Mouse (Mus musculus): ENCODE measurements at regions not wholly inside any gene's neighbourhood (a gene's known extent, or its start where the extent isn't known, plus 50 kb on each side); places are given as distances from the start of the nearest gene placed in this dataset.

- Histone ChIP-seq H3K27ac (ENCODE audit: control insufficient read depth, low read depth, low read length) (no peak overlapping the region), H3K27me3 (ENCODE audit: control insufficient read depth in 1 of 2, insufficient read depth in 2 of 2, low read length in 2 of 2) (no peaks in the 10 kb centered on the region), H3K4me3 (ENCODE audit: control insufficient read depth in 1 of 2, insufficient read depth in 1 of 2, low read depth in 2 of 2, low read length in 2 of 2) (no peak overlapping the region), H3K36me3 (ENCODE audit: control insufficient read depth in 1 of 2, insufficient read depth in 2 of 2, low read length in 2 of 2) (no peaks in the 10 kb centered on the region), H3K9ac (ENCODE audit: control insufficient read depth, low read depth, low read length, poor library complexity, severe bottlenecking) (no peak overlapping the region), H3K9me3 (replicated peaks; ENCODE audit: insufficient read depth, low read length) (no peaks in the 10 kb centered on the region), H3K79me2 (ENCODE audit: control insufficient read depth, insufficient read depth, low read length, poor library complexity) (no peaks in the 10 kb centered on the region), H3K4me1 (ENCODE audit: control insufficient read depth in 1 of 2, insufficient read depth in 2 of 2, low read length in 2 of 2) (no peaks in the 10 kb centered on the region)
- no peak for DNase-seq (ENCODE audit: low read depth, low spot score)
- no peak for TF ChIP-seq POLR2AphosphoS5 (IDR thresholded peaks at IDR 0.05; ENCODE audit: borderline replicate concordance, low read depth, low read length)
- no peak for TF ChIP-seq USF2 (IDR thresholded peaks at IDR 0.05; ENCODE audit: borderline replicate concordance in 1 of 2, insufficient read depth in 1 of 2, low read depth in 1 of 2, low read length in 2 of 2)
- TF ChIP-seq ZMIZ1 (IDR thresholded peaks at IDR 0.05; ENCODE audit: low read depth, low read length), result no peak
- no peak for TF ChIP-seq RAD21 (IDR thresholded peaks at IDR 0.05; ENCODE audit: low read depth, low read length)
- no peak for TF ChIP-seq CHD2 (IDR thresholded peaks at IDR 0.05; ENCODE audit: low read length)
- no peak for TF ChIP-seq JUND (IDR thresholded peaks at IDR 0.05; ENCODE audit: low read depth, low read length)
- TF ChIP-seq MYB (IDR thresholded peaks at IDR 0.05; ENCODE audit: low read depth, low read length), result no peak
- no peak for TF ChIP-seq USF1 (IDR thresholded peaks at IDR 0.05; ENCODE audit: low read depth, low read length)
- TF ChIP-seq NRF1 (IDR thresholded peaks at IDR 0.05; ENCODE audit: insufficient read depth, low read depth, low read length, poor library complexity, severe bottlenecking), result no peak
- no peak for TF ChIP-seq EP300 (IDR thresholded peaks at IDR 0.05; ENCODE audit: low read depth in 1 of 2, low read length in 2 of 2)
- TF ChIP-seq RCOR1 (IDR thresholded peaks at IDR 0.05; ENCODE audit: low read depth, low read length), result no peak
- TF ChIP-seq UBTF (IDR thresholded peaks at IDR 0.05; ENCODE audit: borderline replicate concordance, insufficient read depth, low read depth, low read length), result no peak
- no peak for TF ChIP-seq CTCF (IDR thresholded peaks at IDR 0.05 in 2 of 3, conservative IDR thresholded peaks at IDR 0.05 in 1 of 3; ENCODE audit: control insufficient read depth in 1 of 3, insufficient read depth in 1 of 3, low read depth in 2 of 3, low read length in 3 of 3, poor library complexity in 1 of 3, severe bottlenecking in 1 of 3)
- no peak for TF ChIP-seq CHD1 (IDR thresholded peaks at IDR 0.05; ENCODE audit: low read depth, low read length)
- TF ChIP-seq SMC3 (IDR thresholded peaks at IDR 0.05; ENCODE audit: low read depth, low read length), result no peak
- TF ChIP-seq TAL1 (IDR thresholded peaks at IDR 0.05; ENCODE audit: low read length), result no peak
- TF ChIP-seq MAX (IDR thresholded peaks at IDR 0.05; ENCODE audit: low read length), result no peak
- TF ChIP-seq ZKSCAN1 (IDR thresholded peaks at IDR 0.05; ENCODE audit: low read depth, low read length), result no peak
- TF ChIP-seq ETS1 (IDR thresholded peaks at IDR 0.05; ENCODE audit: low read depth, low read length), result no peak
These were observed 380.7 kb upstream of the Chrm3 start for GRCm38 (mm10) chr13:10741391-10741790.

GRCm38 (mm10) chr13:10725745-10726171, 365.1 kb upstream of the Chrm3 start:
- Histone ChIP-seq H3K27me3 (ENCODE audit: control insufficient read depth in 1 of 2, insufficient read depth in 2 of 2, low read length in 2 of 2) (no peaks in the 10 kb centered on the region), H3K9ac (ENCODE audit: control insufficient read depth, low read depth, low read length, poor library complexity, severe bottlenecking) (no peak overlapping the region), H3K9me3 (replicated peaks; ENCODE audit: insufficient read depth, low read length) (no peaks in the 10 kb centered on the region), H3K79me2 (ENCODE audit: control insufficient read depth, insufficient read depth, low read length, poor library complexity) (no peaks in the 10 kb centered on the region), H3K4me3 (ENCODE audit: control insufficient read depth in 1 of 2, insufficient read depth in 1 of 2, low read depth in 2 of 2, low read length in 2 of 2) (no peak overlapping the region), H3K36me3 (ENCODE audit: control insufficient read depth in 1 of 2, insufficient read depth in 2 of 2, low read length in 2 of 2) (no peaks in the 10 kb centered on the region), H3K4me1 (ENCODE audit: control insufficient read depth in 1 of 2, insufficient read depth in 2 of 2, low read length in 2 of 2) (no peaks in the 10 kb centered on the region), H3K27ac (ENCODE audit: control insufficient read depth, low read depth, low read length) (no peak overlapping the region)
- no peak for DNase-seq (ENCODE audit: low read depth, low spot score)
- TF ChIP-seq MAFK (IDR thresholded peaks at IDR 0.05; ENCODE audit: borderline replicate concordance, low read depth, low read length) (no peak), GABPA (IDR thresholded peaks at IDR 0.05; ENCODE audit: low read depth, low read length) (no peak), USF2 (IDR thresholded peaks at IDR 0.05; ENCODE audit: borderline replicate concordance in 1 of 2, insufficient read depth in 1 of 2, low read depth in 1 of 2, low read length in 2 of 2) (no peak), TCF12 (IDR thresholded peaks at IDR 0.05; ENCODE audit: low read depth, low read length) (no peak), USF1 (IDR thresholded peaks at IDR 0.05; ENCODE audit: low read depth, low read length) (no peak)

All from MEL (cell line).